Mouse (Mus musculus) liver, embryonic 15.5 days (tissue): Measurements from ENCODE around the gene Mrtfa. TPM values are rescaled to one million over a fixed set of nuclear protein-coding genes. Genes with fewer than 3 reads are reported as not detected.

Source experiments
- ATAC-seq: fragments of 200-750 bp; cut with Nextera tagmentation; 2 replicates; pipeline ENCODE4 v1.8.0; 2017; ENCODE audit warnings: moderate number of reproducible peaks, mild to moderate bottlenecking, moderate library complexity; ENCODE audit not compliant: insufficient read depth
- H3K27ac ChIP-seq: fragments of 300-500 bp; sonication (generic); replicated peaks from 2 replicates; pipeline ENCODE4 v1.5.1; 2015; ENCODE audit warnings: mild to moderate bottlenecking, inconsistent platforms
- H3K27me3 ChIP-seq: fragments of 300-500 bp; sonication (generic); 2 replicates; pipeline ENCODE4 v1.6.1; 2015; ENCODE audit warnings: mild to moderate bottlenecking, inconsistent platforms
- H3K36me3 ChIP-seq: fragments of 300-500 bp; sonication (generic); replicated peaks from 2 replicates; pipeline ENCODE4 v1.6.1; 2015; ENCODE audit warnings: moderate library complexity, mild to moderate bottlenecking, inconsistent platforms
- H3K4me1 ChIP-seq: fragments of 300-500 bp; sonication (generic); replicated peaks from 2 replicates; pipeline ENCODE4 v1.6.1; 2015; ENCODE audit warnings: inconsistent platforms
- H3K4me2 ChIP-seq: fragments of 300-500 bp; sonication (generic); 2 replicates; pipeline ENCODE4 v1.6.1; 2015; ENCODE audit warnings: moderate library complexity, mild to moderate bottlenecking, inconsistent platforms
- H3K4me3 ChIP-seq: fragments of 300-500 bp; sonication (generic); replicated peaks from 2 replicates; pipeline ENCODE4 v1.5.1; 2015; ENCODE audit warnings: mild to moderate bottlenecking, inconsistent platforms
- H3K9ac ChIP-seq: fragments of 300-500 bp; sonication (generic); 2 replicates; pipeline ENCODE4 v1.6.1; 2015; ENCODE audit warnings: moderate library complexity, mild to moderate bottlenecking, inconsistent platforms
- H3K9me3 ChIP-seq: fragments of 300-500 bp; sonication (generic); replicated peaks from 2 replicates; pipeline ENCODE4 v1.6.1; 2016; ENCODE audit warnings: inconsistent platforms
- WGBS: fragments of 180-500 bp; shearing (Covaris S2); methylation state at CpG from one replicate; pipeline ENCODE4 v1.1.7; 2015; ENCODE audit warnings: mixed read lengths; ENCODE audit not compliant: insufficient replicate concordance; 5-methylcytosine and 5-hydroxymethylcytosine counted together
- polyA plus RNA-seq: library from polyadenylated mRNA; unstranded; fragments of >200 nt; fragmentation: Nextera tagmentation; extraction: Ambion mirVana; gene quantifications from 2 replicates; pipeline ENCODE4 v1.2.1, GENCODE M21; 2015

The Mrtfa gene
- polyA plus RNA-seq, 1 experiment from 2014 or later: 5.9 TPM

GRCm38 (mm10) chr15:81156453-81156852 is 34.1 kb downstream of the Mrtfa start:
- WGBS: 51% methylated on average over 2 of the region's 2 CpGs
- H3K36me3 ChIP-seq: no peaks in the 10 kb centered on the region
- H3K4me1 ChIP-seq: peaks cover 19% of the 10 kb centered on the region; the same call in 1 of the 2 replicates
- H3K4me2 ChIP-seq: no peak overlapping the region
- no peak overlapping the region for H3K9ac ChIP-seq
- no peaks in the 10 kb centered on the region for H3K9me3 ChIP-seq
- no peak overlapping the region for H3K4me3 ChIP-seq
- no peak for ATAC-seq
- H3K27ac ChIP-seq: no peak overlapping the region
- H3K27me3 ChIP-seq: no peaks in the 10 kb centered on the region

- Histone ChIP-seq H3K4me2 (no peak overlapping the region), H3K36me3 (no peaks in the 10 kb centered on the region), H3K27me3 (no peaks in the 10 kb centered on the region), H3K4me1 (peaks cover 19% of the 10 kb centered on the region; the same call in 1 of the 2 replicates), H3K27ac (no peak overlapping the region), H3K9me3 (no peaks in the 10 kb centered on the region), H3K9ac (no peak overlapping the region), H3K4me3 (no peak overlapping the region)
- WGBS: 75% methylated on average over 3 of the region's 3 CpGs
- no peak for ATAC-seq
Observed at GRCm38 (mm10) chr15:81155845-81156244, 34.7 kb downstream of the Mrtfa start.

- no peak overlapping the region for H3K27ac ChIP-seq
- no peak overlapping the region for H3K9ac ChIP-seq
- no peaks in the 10 kb centered on the region for H3K9me3 ChIP-seq
- WGBS: 54% methylated on average over 2 of the region's 2 CpGs
- H3K4me3 ChIP-seq: no peak overlapping the region
- peaks cover 19% of the 10 kb centered on the region; the same call in 1 of the 2 replicates for H3K4me1 ChIP-seq
- no peaks in the 10 kb centered on the region for H3K27me3 ChIP-seq
- no peak for ATAC-seq
- no peaks in the 10 kb centered on the region for H3K36me3 ChIP-seq
- no peak overlapping the region for H3K4me2 ChIP-seq
Observed at GRCm38 (mm10) chr15:81154846-81155624, 35.5 kb downstream of the Mrtfa start.

GRCm38 (mm10) chr15:81141956-81142576 is 48.5 kb downstream of the Mrtfa start:
- ATAC-seq: no peak
- Histone ChIP-seq H3K27me3 (no peaks in the 10 kb centered on the region), H3K4me2 (no peak overlapping the region), H3K4me3 (no peak overlapping the region), H3K4me1 (no peaks in the 10 kb centered on the region; the same call in 1 of the 2 replicates), H3K9ac (no peak overlapping the region), H3K27ac (no peak overlapping the region), H3K9me3 (no peaks in the 10 kb centered on the region), H3K36me3 (no peaks in the 10 kb centered on the region)
- WGBS: 11% methylated on average over 11 of the region's 11 CpGs

GRCm38 (mm10) chr15:81140004-81140403 is 50.6 kb downstream of the Mrtfa start:
- no peaks in the 10 kb centered on the region; the same call in 1 of the 2 replicates for H3K4me1 ChIP-seq
- H3K4me2 ChIP-seq: no peak overlapping the region
- H3K9ac ChIP-seq: no peak overlapping the region
- no peak overlapping the region for H3K4me3 ChIP-seq
- no peaks in the 10 kb centered on the region for H3K27me3 ChIP-seq
- no peak overlapping the region for H3K27ac ChIP-seq
- no peak for ATAC-seq
- H3K36me3 ChIP-seq: no peaks in the 10 kb centered on the region
- no peaks in the 10 kb centered on the region for H3K9me3 ChIP-seq
- whole genome bisulfite sequencing: 71% methylated on average over 5 of the region's 5 CpGs

GRCm38 (mm10) chr15:81137298-81137697 is 53.3 kb downstream of the Mrtfa start:
- no peak overlapping the region for H3K9ac ChIP-seq
- ATAC-seq: no peak

GRCm38 (mm10) chr15:81133781-81134180 is 56.8 kb downstream of the Mrtfa start:
- Histone ChIP-seq H3K4me2 (no peak overlapping the region), H3K27me3 (no peaks in the 10 kb centered on the region), H3K4me3 (no peak overlapping the region), H3K9me3 (no peaks in the 10 kb centered on the region), H3K27ac (no peak overlapping the region), H3K36me3 (no peaks in the 10 kb centered on the region), H3K4me1 (no peaks in the 10 kb centered on the region), H3K9ac (no peak overlapping the region)
- 71% methylated on average over 2 of the region's 2 CpGs for WGBS
- ATAC-seq: no peak

More at GRCm38 (mm10) chr15:81137298-81137697, 53.3 kb downstream of the Mrtfa start:
- Histone ChIP-seq H3K27ac (no peak overlapping the region), H3K36me3 (no peaks in the 10 kb centered on the region), H3K4me3 (no peak overlapping the region), H3K4me1 (no peaks in the 10 kb centered on the region; the same call in 1 of the 2 replicates), H3K27me3 (no peaks in the 10 kb centered on the region), H3K9me3 (no peaks in the 10 kb centered on the region), H3K4me2 (no peak overlapping the region)
- WGBS: 50% methylated on average over 6 of the region's 6 CpGs

- Histone ChIP-seq H3K9ac (no peak overlapping the region), H3K9me3 (no peaks in the 10 kb centered on the region), H3K4me2 (no peak overlapping the region), H3K27ac (no peak overlapping the region), H3K27me3 (no peaks in the 10 kb centered on the region), H3K36me3 (no peaks in the 10 kb centered on the region), H3K4me3 (no peak overlapping the region), H3K4me1 (no peaks in the 10 kb centered on the region)
- ATAC-seq: no peak
- 62% methylated on average over 5 of the region's 5 CpGs for WGBS
Observed at GRCm38 (mm10) chr15:81131152-81131551, 59.4 kb downstream of the Mrtfa start.

- Histone ChIP-seq H3K9ac (no peak overlapping the region), H3K4me2 (no peak overlapping the region), H3K4me1 (no peaks in the 10 kb centered on the region), H3K27ac (no peak overlapping the region), H3K27me3 (no peaks in the 10 kb centered on the region), H3K4me3 (no peak overlapping the region), H3K36me3 (no peaks in the 10 kb centered on the region), H3K9me3 (no peaks in the 10 kb centered on the region)
- 79% methylated on average over 8 of the region's 8 CpGs for WGBS
- ATAC-seq: no peak
Observed at GRCm38 (mm10) chr15:81129970-81130369, 60.6 kb downstream of the Mrtfa start.

- Histone ChIP-seq H3K9ac (no peak overlapping the region), H3K4me1 (no peaks in the 10 kb centered on the region; the same call in 1 of the 2 replicates), H3K9me3 (no peaks in the 10 kb centered on the region), H3K4me2 (no peak overlapping the region), H3K36me3 (no peaks in the 10 kb centered on the region), H3K27me3 (no peaks in the 10 kb centered on the region), H3K4me3 (no peak overlapping the region), H3K27ac (no peak overlapping the region)
- no peak for ATAC-seq
- 59% methylated on average over 5 of the region's 5 CpGs for WGBS
Observed at GRCm38 (mm10) chr15:81128155-81128838, 62.3 kb downstream of the Mrtfa start.

- Histone ChIP-seq H3K27me3 (no peaks in the 10 kb centered on the region), H3K4me3 (no peak overlapping the region), H3K36me3 (no peaks in the 10 kb centered on the region), H3K27ac (no peak overlapping the region), H3K4me2 (no peak overlapping the region), H3K4me1 (no peaks in the 10 kb centered on the region; the same call in 1 of the 2 replicates), H3K9ac (no peak overlapping the region), H3K9me3 (no peaks in the 10 kb centered on the region)
- ATAC-seq: no peak
- 65% methylated on average over 2 of the region's 2 CpGs for WGBS
Observed at GRCm38 (mm10) chr15:81124282-81124681, 66.3 kb downstream of the Mrtfa start.
